Mouse (Mus musculus): ENCODE data around the gene Mical2. TPM values are rescaled to one million over a fixed set of nuclear protein-coding genes. Genes with fewer than 3 reads are reported as not detected.
A peak's percentile ranks its signal among the peaks of the same experiment; 100 is the strongest.

Gene Mical2
- total and polyA plus RNA-seq, 3 experiments = not detected

DNA sequence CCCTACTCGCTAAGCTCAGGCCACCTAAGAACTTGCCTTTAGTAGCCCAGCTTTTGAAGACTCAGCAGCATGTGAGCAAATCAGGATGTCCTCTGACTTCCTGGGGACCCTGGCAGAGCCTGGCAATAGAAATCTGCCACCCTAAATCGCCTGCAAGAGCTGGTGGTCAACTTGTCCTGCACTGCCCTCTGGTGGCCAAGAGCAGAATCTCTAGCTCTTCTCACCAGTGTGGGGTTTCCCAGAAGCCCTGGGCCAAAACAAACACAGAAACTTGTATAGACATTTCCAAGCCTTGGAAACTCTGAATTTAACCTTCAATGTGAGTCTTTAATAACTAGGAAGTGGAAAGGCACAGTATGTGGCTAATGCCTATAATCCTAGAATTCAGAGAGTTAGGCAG is 143.4 kb downstream of the Mical2 start:
- no peaks in the 10 kb centered on the region for H3K4me1 ChIP-seq (ENCODE audit: control insufficient read depth in 1 of 2, insufficient read depth in 2 of 2, low read length in 2 of 2)
- H3K27ac ChIP-seq (ENCODE audit: control insufficient read depth, low read depth, low read length) = no peak overlapping the region
- H3K27me3 ChIP-seq (ENCODE audit: control insufficient read depth in 1 of 2, insufficient read depth in 2 of 2, low read length in 2 of 2) = no peaks in the 10 kb centered on the region
- H3K36me3 ChIP-seq (ENCODE audit: control insufficient read depth in 1 of 2, insufficient read depth in 2 of 2, low read length in 2 of 2) = no peaks in the 10 kb centered on the region
- H3K4me3 ChIP-seq (ENCODE audit: control insufficient read depth in 1 of 2, insufficient read depth in 1 of 2, low read depth in 2 of 2, low read length in 2 of 2) = no peak overlapping the region
- peak; percentile 57 for DNase-seq (ENCODE audit: low read depth, low spot score)
- H3K9me3 ChIP-seq (replicated peaks; ENCODE audit: insufficient read depth, low read length) = no peaks in the 10 kb centered on the region
- H3K9ac ChIP-seq (ENCODE audit: control insufficient read depth, low read depth, low read length, poor library complexity, severe bottlenecking) = no peak overlapping the region
- no peaks in the 10 kb centered on the region for H3K79me2 ChIP-seq (ENCODE audit: control insufficient read depth, insufficient read depth, low read length, poor library complexity)
- TF ChIP-seq SMC3 (IDR thresholded peaks at IDR 0.05; ENCODE audit: low read depth, low read length) = peak; percentile 69
- no peak for TF ChIP-seq TAL1 (IDR thresholded peaks at IDR 0.05; ENCODE audit: low read length)
- peak; percentile 47; the same call in 1 of the 2 replicates for TF ChIP-seq ZC3H11A (IDR thresholded peaks at IDR 0.05; ENCODE audit: low read depth, low read length)
- TF ChIP-seq RAD21 (IDR thresholded peaks at IDR 0.05; ENCODE audit: low read depth, low read length) = peak; percentile 79
- TF ChIP-seq CTCF (IDR thresholded peaks at IDR 0.05 in 2 of 3, conservative IDR thresholded peaks at IDR 0.05 in 1 of 3; ENCODE audit: control insufficient read depth in 1 of 3, insufficient read depth in 1 of 3, low read depth in 2 of 3, low read length in 3 of 3, poor library complexity in 1 of 3, severe bottlenecking in 1 of 3) = peak; percentile 63 to 80 (median 70)
- no peak for TF ChIP-seq ZNF384 (IDR thresholded peaks at IDR 0.05; ENCODE audit: low read depth, low read length)
- no peak for TF ChIP-seq BHLHE40 (IDR thresholded peaks at IDR 0.05; ENCODE audit: borderline replicate concordance, low read depth, low read length)

DNA sequence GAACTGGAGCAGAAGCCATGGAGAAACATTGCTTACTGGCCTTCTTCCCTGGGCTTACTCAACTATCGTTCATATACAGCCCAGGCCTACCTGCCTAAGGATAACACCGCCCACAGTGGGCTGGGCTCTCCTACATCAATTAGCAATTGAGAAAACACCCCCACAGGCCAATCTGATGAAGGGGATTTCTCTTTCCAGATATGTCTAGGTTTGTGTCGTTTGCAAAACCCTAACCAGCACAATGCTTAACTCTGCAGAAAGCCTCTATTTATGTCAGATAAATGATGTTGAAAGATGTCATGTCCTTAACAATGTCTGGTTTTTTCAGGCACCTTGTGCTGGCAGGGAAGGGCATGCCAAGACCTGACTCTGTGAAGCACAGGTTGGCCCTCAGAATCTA is 144.3 kb downstream of the Mical2 start:
- H3K9me3 ChIP-seq (replicated peaks; ENCODE audit: insufficient read depth, low read length) = no peaks in the 10 kb centered on the region
- no peak for TF ChIP-seq CHD2 (IDR thresholded peaks at IDR 0.05; ENCODE audit: low read length)

DNA sequence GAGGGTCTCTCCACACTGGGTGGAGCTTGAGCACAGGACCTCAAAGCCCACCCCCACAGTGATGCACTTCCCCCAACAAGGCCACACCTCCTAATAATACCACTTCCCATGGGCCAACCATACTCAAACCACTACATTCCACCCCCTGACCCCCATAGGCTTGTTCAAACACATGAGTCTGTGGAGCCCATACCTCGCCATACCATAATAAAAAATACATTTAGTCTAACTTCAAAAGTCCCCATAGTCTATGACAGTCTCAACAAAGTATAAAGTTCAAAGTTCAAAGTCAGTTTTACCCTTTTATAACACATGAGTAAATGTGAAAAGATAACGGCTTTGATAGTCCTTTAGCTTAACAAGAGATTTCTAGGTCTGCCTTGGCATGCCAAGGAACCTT is 145.7 kb downstream of the Mical2 start:
- Histone ChIP-seq H3K9ac (ENCODE audit: control insufficient read depth, low read depth, low read length, poor library complexity, severe bottlenecking) (no peak overlapping the region), H3K4me1 (ENCODE audit: control insufficient read depth in 1 of 2, insufficient read depth in 2 of 2, low read length in 2 of 2) (no peaks in the 10 kb centered on the region), H3K79me2 (ENCODE audit: control insufficient read depth, insufficient read depth, low read length, poor library complexity) (no peaks in the 10 kb centered on the region), H3K27ac (ENCODE audit: control insufficient read depth, low read depth, low read length) (no peak overlapping the region), H3K36me3 (ENCODE audit: control insufficient read depth in 1 of 2, insufficient read depth in 2 of 2, low read length in 2 of 2) (no peaks in the 10 kb centered on the region), H3K9me3 (replicated peaks; ENCODE audit: insufficient read depth, low read length) (no peaks in the 10 kb centered on the region), H3K4me3 (ENCODE audit: control insufficient read depth in 1 of 2, insufficient read depth in 1 of 2, low read depth in 2 of 2, low read length in 2 of 2) (no peak overlapping the region), H3K27me3 (ENCODE audit: control insufficient read depth in 1 of 2, insufficient read depth in 2 of 2, low read length in 2 of 2) (no peaks in the 10 kb centered on the region)
- no peak for DNase-seq (ENCODE audit: low read depth, low spot score)
- TF ChIP-seq TAL1 (IDR thresholded peaks at IDR 0.05; ENCODE audit: low read length) (no peak), MXI1 (IDR thresholded peaks at IDR 0.05; ENCODE audit: low read depth, low read length) (no peak), MYC (IDR thresholded peaks at IDR 0.05; ENCODE audit: low read depth, low read length) (no peak), TBP (IDR thresholded peaks at IDR 0.05; ENCODE audit: low read depth, low read length) (no peak), RAD21 (IDR thresholded peaks at IDR 0.05; ENCODE audit: low read depth, low read length) (no peak), SMC3 (IDR thresholded peaks at IDR 0.05; ENCODE audit: low read depth, low read length) (no peak), USF2 (IDR thresholded peaks at IDR 0.05; ENCODE audit: borderline replicate concordance in 1 of 2, insufficient read depth in 1 of 2, low read depth in 1 of 2, low read length in 2 of 2) (no peak), NRF1 (IDR thresholded peaks at IDR 0.05; ENCODE audit: insufficient read depth, low read depth, low read length, poor library complexity, severe bottlenecking) (no peak), RCOR1 (IDR thresholded peaks at IDR 0.05; ENCODE audit: low read depth, low read length) (no peak), NELFE (IDR thresholded peaks at IDR 0.05; ENCODE audit: low read depth, low read length) (no peak), POLR2AphosphoS2 (IDR thresholded peaks at IDR 0.05; ENCODE audit: low read length) (no peak), EP300 (IDR thresholded peaks at IDR 0.05; ENCODE audit: low read depth in 1 of 2, low read length in 2 of 2) (no peak), ZMIZ1 (IDR thresholded peaks at IDR 0.05; ENCODE audit: low read depth, low read length) (no peak), KAT2A (conservative IDR thresholded peaks at IDR 0.05; ENCODE audit: low read depth, low read length) (no peak), ELF1 (IDR thresholded peaks at IDR 0.05; ENCODE audit: low read depth, low read length) (no peak), MEF2A (IDR thresholded peaks at IDR 0.05; ENCODE audit: extremely low read depth, insufficient replicate concordance, low read depth, low read length, poor library complexity, severe bottlenecking) (no peak), ZKSCAN1 (IDR thresholded peaks at IDR 0.05; ENCODE audit: low read depth, low read length) (no peak)

More for the DNA sequence above, 144.3 kb downstream of the Mical2 start:
- Histone ChIP-seq H3K9ac (ENCODE audit: control insufficient read depth, low read depth, low read length, poor library complexity, severe bottlenecking) (no peak overlapping the region), H3K79me2 (ENCODE audit: control insufficient read depth, insufficient read depth, low read length, poor library complexity) (no peaks in the 10 kb centered on the region), H3K27me3 (ENCODE audit: control insufficient read depth in 1 of 2, insufficient read depth in 2 of 2, low read length in 2 of 2) (no peaks in the 10 kb centered on the region), H3K27ac (ENCODE audit: control insufficient read depth, low read depth, low read length) (no peak overlapping the region), H3K4me1 (ENCODE audit: control insufficient read depth in 1 of 2, insufficient read depth in 2 of 2, low read length in 2 of 2) (no peaks in the 10 kb centered on the region), H3K4me3 (ENCODE audit: control insufficient read depth in 1 of 2, insufficient read depth in 1 of 2, low read depth in 2 of 2, low read length in 2 of 2) (no peak overlapping the region), H3K36me3 (ENCODE audit: control insufficient read depth in 1 of 2, insufficient read depth in 2 of 2, low read length in 2 of 2) (no peaks in the 10 kb centered on the region)
- no peak for DNase-seq (ENCODE audit: low read depth, low spot score)
